ENCODE assay signal across 16 mouse cellular contexts in genomic region chr8:26724628-26725027, GRCm38 (mm10).
"Had no signal": no experiment of that assay in that cellular context is flagged by ENCODE, and none has a peak within 500 bp of the region (broad histone marks: within the 10 kb centered on the region; RNA-seq: fewer than 3 reads in every experiment).

No protein-coding gene starts in this region.

- H3K9me3 ChIP-seq: limb, embryonic 15.5 days; liver, embryonic 13.5 days; midbrain, embryonic 10.5 days; neural tube, embryonic 15.5 days had no signal

- H3K4me3 ChIP-seq: limb, embryonic 15.5 days; liver, embryonic 13.5 days; midbrain, embryonic 10.5 days; myocyte; neural tube, embryonic 15.5 days had no signal

- ATAC-seq: liver, postnatal 0 days had no signal

- H3K36me3 ChIP-seq: limb, embryonic 15.5 days; liver, embryonic 13.5 days; midbrain, embryonic 10.5 days; neural tube, embryonic 15.5 days had no signal

- H3K27ac ChIP-seq: limb, embryonic 15.5 days; liver, embryonic 13.5 days; midbrain, embryonic 10.5 days; neural tube, embryonic 15.5 days had no signal

- H3K4me1 ChIP-seq: limb, embryonic 15.5 days; liver, embryonic 13.5 days; midbrain, embryonic 10.5 days; neural tube, embryonic 15.5 days had no signal

- H3K27me3 ChIP-seq: limb, embryonic 15.5 days; liver, embryonic 13.5 days had no signal

- H3K4me2 ChIP-seq: limb, embryonic 15.5 days; liver, embryonic 13.5 days; neural tube, embryonic 15.5 days had no signal

- DNase-seq: kidney, adult 9 months; kidney, postnatal 10 days; kidney, postnatal 4 days; layer of hippocampus, adult 9-11 months; layer of hippocampus, postnatal 36 days; liver, embryonic 13.5 days; liver, postnatal 0 days; lung, postnatal 36 days; midbrain, embryonic 14.5 days; right cerebral cortex, adult 18-20 months; thymus, adult 18-20 months; thymus, postnatal 25 days had no signal

- H3K9ac ChIP-seq: limb, embryonic 15.5 days; liver, embryonic 13.5 days; liver, postnatal 0 days; neural tube, embryonic 15.5 days had no signal
